Comparison of ENCODE assay signal across 9 mouse cellular contexts in genomic region chr7:99332774-99333480, GRCm38 (mm10). TPM values are rescaled to one million over a fixed set of nuclear protein-coding genes. Genes with fewer than 3 reads are reported as not detected.
DNase-seq lines count a peak whose midpoint lies in the region; ATAC-seq and TF ChIP-seq lines count a peak whose summit lies in the region.
"Had no signal": no experiment of that assay in that cellular context is flagged by ENCODE, and none has a peak within 500 bp of the region (broad histone marks: within the 10 kb centered on the region; RNA-seq: fewer than 3 reads in every experiment).

No protein-coding gene starts in this region.

- 43% methylated on average over 12 of the region's 12 CpGs for WGBS in bone marrow, adult 2 months
- 30% methylated on average over 12 of the region's 12 CpGs for WGBS in heart, embryonic 14.5 days
- WGBS in kidney, postnatal 0 days = 47% methylated on average over 12 of the region's 12 CpGs
- 37% methylated on average over 12 of the region's 12 CpGs for whole genome bisulfite sequencing in liver, embryonic 13.5 days (ENCODE audit: insufficient replicate concordance)
- 56% methylated on average over 12 of the region's 12 CpGs for WGBS in thymus, adult 2 months

- H3K9ac ChIP-seq in heart, embryonic 14.5 days (ENCODE audit: low read length) = no peak overlapping the region
- H3K9ac ChIP-seq in kidney, postnatal 0 days (ENCODE audit: low read depth, low read length) = no peak overlapping the region
- H3K9ac ChIP-seq in liver, embryonic 13.5 days = no peak overlapping the region

- TF ChIP-seq POLR2A in bone marrow, adult 2 months (IDR thresholded peaks at IDR 0.05; ENCODE audit: borderline replicate concordance, control insufficient read depth, low read depth, low read length) = no peak
- no peak for TF ChIP-seq POLR2A in embryonic fibroblast, embryonic 13.5 days (IDR thresholded peaks at IDR 0.05; ENCODE audit: low read depth, low read length)
- TF ChIP-seq POLR2A in thymus, adult 2 months (IDR thresholded peaks at IDR 0.05; ENCODE audit: control insufficient read depth, extremely low read depth, insufficient read depth, low read length, poor library complexity) = no peak

- TF ChIP-seq CTCF in bone marrow, adult 2 months (IDR thresholded peaks at IDR 0.05; ENCODE audit: control insufficient read depth, insufficient read depth, low read length) = peak; percentile 72
- peak; percentile 96 for TF ChIP-seq CTCF in embryonic fibroblast, embryonic 13.5 days (IDR thresholded peaks at IDR 0.05; ENCODE audit: borderline replicate concordance, insufficient read depth, low read length)
- peak; percentile 98 for TF ChIP-seq CTCF in kidney, postnatal 0 days (IDR thresholded peaks at IDR 0.05; ENCODE audit: low read depth)
- peak; percentile 58; the same call in 1 of the 2 replicates for TF ChIP-seq CTCF in thymus, adult 2 months (IDR thresholded peaks at IDR 0.05; ENCODE audit: borderline replicate concordance, control insufficient read depth, extremely low read depth, insufficient read depth, low read length, poor library complexity)

- H3K4me1 ChIP-seq in bone marrow, adult 2 months (ENCODE audit: control insufficient read depth, insufficient read depth, low read length) = no peaks in the 10 kb centered on the region
- H3K4me1 ChIP-seq in embryonic fibroblast, embryonic 13.5 days (ENCODE audit: control insufficient read depth, insufficient read depth, low read length) = no peaks in the 10 kb centered on the region
- H3K4me1 ChIP-seq in heart, embryonic 14.5 days (ENCODE audit: control insufficient read depth in 2 of 2, insufficient read depth in 2 of 2, low read length in 2 of 2) = peaks cover 0 to 3% of the 10 kb centered on the region in 2 experiments; a peak in 1 of 4 replicates
- H3K4me1 ChIP-seq in kidney, postnatal 0 days (replicated peaks; ENCODE audit: insufficient read depth, low read length) = no peaks in the 10 kb centered on the region
- no peaks in the 10 kb centered on the region for H3K4me1 ChIP-seq in liver, embryonic 13.5 days (replicated peaks)
- H3K4me1 ChIP-seq in thymus, adult 2 months (replicated peaks; ENCODE audit: control insufficient read depth, insufficient read depth, low read length) = no peaks in the 10 kb centered on the region

- H3K9me3 ChIP-seq in heart, embryonic 14.5 days (ENCODE audit: control insufficient read depth, low read length) = no peaks in the 10 kb centered on the region
- no peaks in the 10 kb centered on the region for H3K9me3 ChIP-seq in kidney, postnatal 0 days (replicated peaks; ENCODE audit: low read length)
- H3K9me3 ChIP-seq in liver, embryonic 13.5 days (replicated peaks) = no peaks in the 10 kb centered on the region

- ATAC-seq in heart, embryonic 14.5 days (ENCODE audit: insufficient number of reproducible peaks, insufficient read depth, low FRiP score, low read depth) = peak; percentile 76; the same call in 1 of the 2 replicates
- peak; percentile 81 for ATAC-seq in kidney, postnatal 0 days (replicated peaks; ENCODE audit: low FRiP score, low read depth)
- no peak for ATAC-seq in liver, embryonic 13.5 days (ENCODE audit: low read depth)

- no peaks in the 10 kb centered on the region for H3K36me3 ChIP-seq in heart, embryonic 14.5 days (ENCODE audit: control insufficient read depth, insufficient read depth, low read length)
- H3K36me3 ChIP-seq in kidney, postnatal 0 days (ENCODE audit: insufficient read depth, low read length) = no peaks in the 10 kb centered on the region
- H3K36me3 ChIP-seq in liver, embryonic 13.5 days = no peaks in the 10 kb centered on the region
- no peaks in the 10 kb centered on the region for H3K36me3 ChIP-seq in thymus, adult 2 months (ENCODE audit: control insufficient read depth, insufficient read depth, low read length)

- no peak overlapping the region for H3K4me2 ChIP-seq in heart, embryonic 14.5 days (ENCODE audit: low read length)
- H3K4me2 ChIP-seq in kidney, postnatal 0 days (ENCODE audit: low read length) = no peak overlapping the region
- H3K4me2 ChIP-seq in liver, embryonic 13.5 days = no peak overlapping the region

- no peaks in the 10 kb centered on the region for H3K27me3 ChIP-seq in heart, embryonic 14.5 days (ENCODE audit: control insufficient read depth, insufficient read depth, low read length)
- no peaks in the 10 kb centered on the region for H3K27me3 ChIP-seq in kidney, postnatal 0 days (ENCODE audit: insufficient read depth, low read length)
- H3K27me3 ChIP-seq in liver, embryonic 13.5 days = 0 out of 2 replicates have a peak, but pooled peaks cover 4% of the 10 kb centered on the region
- H3K27me3 ChIP-seq in thymus, adult 2 months (ENCODE audit: control insufficient read depth, insufficient read depth, low read length) = no peaks in the 10 kb centered on the region

- H3K4me3 ChIP-seq in bone marrow, adult 2 months (replicated peaks; ENCODE audit: control insufficient read depth, low read depth, low read length) = no peak overlapping the region
- no peak overlapping the region for H3K4me3 ChIP-seq in embryonic fibroblast, embryonic 13.5 days (ENCODE audit: insufficient read depth, low read length)
- no peak overlapping the region for H3K4me3 ChIP-seq in heart, embryonic 14.5 days (ENCODE audit: control insufficient read depth in 1 of 2, insufficient read depth in 1 of 2, low read depth in 1 of 2, low read length in 2 of 2)
- no peak overlapping the region for H3K4me3 ChIP-seq in kidney, postnatal 0 days (replicated peaks; ENCODE audit: low read depth, low read length)
- H3K4me3 ChIP-seq in liver, embryonic 13.5 days (replicated peaks) = no peak overlapping the region
- no peak overlapping the region for H3K4me3 ChIP-seq in thymus, adult 2 months (ENCODE audit: control insufficient read depth, insufficient read depth, low read length)
- H3K4me3 ChIP-seq: erythroblast, embryonic 14.5 days had no signal

- H3K27ac ChIP-seq in bone marrow, adult 2 months (ENCODE audit: control insufficient read depth, insufficient read depth, low read depth, low read length, poor library complexity) = no peak overlapping the region
- no peak overlapping the region for H3K27ac ChIP-seq in embryonic fibroblast, embryonic 13.5 days (ENCODE audit: insufficient read depth, low read length)
- H3K27ac ChIP-seq in heart, embryonic 14.5 days (replicated peaks in 1 of 2; ENCODE audit: control insufficient read depth in 1 of 2, insufficient read depth in 1 of 2, low read depth in 2 of 2, low read length in 2 of 2) = no peak overlapping the region
- no peak overlapping the region for H3K27ac ChIP-seq in kidney, postnatal 0 days
- H3K27ac ChIP-seq in liver, embryonic 13.5 days = no peak overlapping the region
- no peak overlapping the region for H3K27ac ChIP-seq in thymus, adult 2 months (ENCODE audit: control insufficient read depth, insufficient read depth, low read length)

- DNase-seq in CD4-positive helper T cell, adult 2 months (ENCODE audit: low read depth, low spot score) = peak; percentile 55
- DNase-seq in kidney, postnatal 0 days (ENCODE audit: low spot score) = peak; percentile 92
- peak; percentile 17 for DNase-seq in liver, embryonic 13.5 days
- DNase-seq in ovary, adult 18-20 months (ENCODE audit: low spot score) = peak; percentile 48
- DNase-seq in thymus, adult 2 months = peak; percentile 62

RNA-seq across cellular contexts. Expression of gene Serpinh1, which starts 20.1 kb away (rescaled TPM):
- polyA plus RNA-seq in bone marrow, adult 2 months (2011; ENCODE audit: insufficient read depth, insufficient read length, low replicate concordance, missing spikeins) = 12.1 and 47.9 TPM in 2 replicates
- 2,134 and 2,700 TPM in 2 replicates for polyA plus RNA-seq in embryonic fibroblast, embryonic 13.5 days (2011; ENCODE audit: insufficient read length, low read depth, missing spikeins)
- polyA plus RNA-seq in heart, embryonic 14.5 days (2014; fragmentation: Nextera tagmentation; extraction: Ambion mirVana) = 401 and 427 TPM in 2 replicates
- polyA plus RNA-seq in kidney, postnatal 0 days (2015; fragmentation: Nextera tagmentation; extraction: Ambion mirVana) = 819 and 983 TPM in 2 replicates
- polyA plus RNA-seq in liver, embryonic 13.5 days (2015; fragmentation: Nextera tagmentation; extraction: Ambion mirVana) = 127 TPM in 2 replicates
- 53.3 and 66.1 TPM in 2 replicates for polyA plus RNA-seq in thymus, adult 2 months (2012; rRNA removed)

RNA-seq across cellular contexts. Expression of gene Gdpd5, which starts 48.3 kb away (rescaled TPM):
- 0.54 and 1.5 TPM in 2 replicates for polyA plus RNA-seq in bone marrow, adult 2 months (2011; ENCODE audit: insufficient read depth, insufficient read length, low replicate concordance, missing spikeins)
- polyA plus RNA-seq in embryonic fibroblast, embryonic 13.5 days (2011; ENCODE audit: insufficient read length, low read depth, missing spikeins) = 12.0 and 12.6 TPM in 2 replicates
- polyA plus RNA-seq in heart, embryonic 14.5 days (2014; fragmentation: Nextera tagmentation; extraction: Ambion mirVana) = 24.9 and 25.5 TPM in 2 replicates
- polyA plus RNA-seq in kidney, postnatal 0 days (2015; fragmentation: Nextera tagmentation; extraction: Ambion mirVana) = 11.8 and 13.5 TPM in 2 replicates
- polyA plus RNA-seq in liver, embryonic 13.5 days (2015; fragmentation: Nextera tagmentation; extraction: Ambion mirVana) = 1.3 TPM in 2 replicates
- 13.9 and 18.5 TPM in 2 replicates for polyA plus RNA-seq in thymus, adult 2 months (2012; rRNA removed)

Comparison
In these comparisons a context has a peak if more than half of its experiments do, and no peak if none do; other contexts are left out.
1. DNase-seq: peak in every context shown above with its lines; median percentile 92 in kidney, postnatal 0 days; 62 in thymus, adult 2 months; 55 in CD4-positive helper T cell, adult 2 months; 48 in ovary, adult 18-20 months; 17 in liver, embryonic 13.5 days.